Mouse (Mus musculus): ENCODE results near the gene Psmb6. TPM values are rescaled to one million over a fixed set of nuclear protein-coding genes. Genes with fewer than 3 reads are reported as not detected.

Gene Psmb6
- polyA plus RNA-seq (2012; rRNA removed; ENCODE audit: low replicate concordance): 252 and 327 TPM in 2 replicates

DNA sequence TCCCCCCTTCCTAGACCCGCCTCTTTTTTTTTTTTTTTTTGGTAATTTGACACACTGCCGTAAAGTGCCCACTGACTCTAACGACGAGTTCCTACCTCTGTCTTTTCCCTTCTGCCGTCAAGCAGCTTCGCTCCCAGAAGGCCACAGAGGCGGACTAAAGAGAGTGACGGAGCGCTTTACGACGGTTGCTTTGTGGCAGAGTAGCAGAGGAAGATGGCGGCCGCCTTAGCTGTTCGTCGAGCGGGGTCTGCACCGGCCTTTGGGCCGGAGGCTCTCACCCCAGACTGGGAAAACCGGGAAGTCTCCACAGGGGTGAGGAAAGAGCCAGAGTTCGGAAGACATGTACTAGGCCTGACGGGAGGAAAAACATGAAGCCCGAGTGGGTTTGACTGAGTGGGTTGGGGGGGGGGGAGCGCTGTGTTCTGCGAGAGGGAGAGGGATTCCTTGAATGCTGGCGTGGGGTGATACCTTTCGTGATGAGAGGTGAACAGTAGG, at the start of gene Psmb6:
Psmb6 (plus strand) TSS at position 184 of the 495 bp plus-strand sequence.

DNA sequence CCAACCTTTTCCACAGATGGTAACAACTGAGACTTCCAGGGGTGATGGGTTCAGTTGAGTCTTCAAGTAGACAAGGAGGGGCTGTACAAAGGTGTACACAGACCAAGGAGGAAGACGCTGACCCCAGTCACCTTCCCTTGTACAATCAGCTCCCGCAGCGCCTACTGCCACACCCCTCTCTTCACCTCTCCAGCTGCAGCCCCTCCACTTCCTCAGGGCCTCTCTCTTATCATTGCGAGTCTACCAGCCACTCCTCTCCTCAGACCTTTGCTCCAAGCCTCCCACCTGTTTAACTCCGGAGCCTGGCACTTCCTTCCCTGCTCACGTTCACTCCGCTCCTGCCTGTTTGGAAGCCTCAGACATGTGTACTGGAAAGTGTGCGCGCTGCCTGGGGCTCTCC, 20.2 kb upstream of the Psmb6 start, which contains the start of gene Tm4sf5:
Tm4sf5 (plus strand) TSS at position 275 of the 400 bp plus-strand sequence.

DNA sequence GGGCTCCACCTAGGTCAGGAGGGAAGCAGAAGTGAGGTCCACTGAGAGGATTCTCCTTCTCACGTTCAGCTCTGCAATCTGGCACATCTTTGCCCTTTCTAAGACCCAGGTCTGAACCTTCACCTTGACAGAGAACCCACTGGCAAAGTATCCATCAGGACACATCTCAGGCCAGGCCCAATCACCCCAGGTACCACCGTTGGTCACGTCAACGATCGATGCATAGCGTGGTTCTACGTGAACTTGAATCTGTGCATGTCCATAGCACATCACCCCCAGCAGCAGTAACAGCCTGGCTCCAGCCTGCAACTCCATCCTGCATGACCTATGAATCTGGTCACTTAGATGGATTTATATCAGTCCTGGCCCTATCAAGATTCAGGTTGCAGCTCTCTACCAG, 10.9 kb upstream of the Psmb6 start, which contains the start of gene Vmo1:
Vmo1 (minus strand) TSS at position 329 of the 400 bp plus-strand sequence.

DNA sequence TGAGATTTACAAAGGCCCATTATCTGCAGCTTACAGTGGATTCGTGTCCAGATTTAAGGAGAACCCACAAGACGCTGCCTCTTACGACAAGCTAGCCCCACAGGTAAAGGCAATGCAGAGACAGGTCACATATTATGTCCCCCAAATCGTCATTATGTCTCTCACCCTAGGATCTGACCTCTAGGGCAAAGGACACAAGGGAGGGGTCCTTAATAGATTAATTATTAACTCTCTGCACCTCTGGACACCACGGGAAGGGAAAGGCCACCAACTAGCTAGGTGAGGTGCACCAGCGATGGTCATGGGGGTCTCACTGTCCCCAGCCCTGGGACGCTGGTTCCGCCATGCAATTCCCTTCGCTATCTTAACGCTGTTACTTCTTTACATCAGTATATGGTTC, 6.2 kb upstream of the Psmb6 start, which contains the start of gene Gltpd2:
Gltpd2 (plus strand) TSS at position 274 of the 400 bp plus-strand sequence.

DNA sequence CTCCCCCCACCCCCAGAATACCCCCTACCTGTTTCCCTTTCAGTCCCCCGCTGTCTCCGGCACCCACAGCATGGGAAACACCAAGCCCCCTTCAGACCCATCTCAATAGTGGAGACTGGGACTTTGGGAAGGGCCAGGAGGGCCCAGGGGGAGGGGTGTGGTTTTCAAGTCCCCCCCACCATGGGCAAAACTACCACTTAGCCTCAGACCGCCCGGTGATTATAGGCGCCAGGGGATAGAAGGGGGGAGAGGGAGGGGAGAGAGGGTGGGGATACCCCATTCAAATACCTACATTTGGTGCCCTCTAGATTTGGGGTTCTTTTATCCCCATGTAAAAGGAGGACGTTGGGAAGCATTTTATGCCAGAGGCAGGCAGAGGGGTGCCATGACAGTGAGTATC, 7.7 kb downstream of the Psmb6 start, which contains the start of gene Gm40193:
Gm40193 (minus strand) TSS at position 101 of the 400 bp plus-strand sequence.

DNA sequence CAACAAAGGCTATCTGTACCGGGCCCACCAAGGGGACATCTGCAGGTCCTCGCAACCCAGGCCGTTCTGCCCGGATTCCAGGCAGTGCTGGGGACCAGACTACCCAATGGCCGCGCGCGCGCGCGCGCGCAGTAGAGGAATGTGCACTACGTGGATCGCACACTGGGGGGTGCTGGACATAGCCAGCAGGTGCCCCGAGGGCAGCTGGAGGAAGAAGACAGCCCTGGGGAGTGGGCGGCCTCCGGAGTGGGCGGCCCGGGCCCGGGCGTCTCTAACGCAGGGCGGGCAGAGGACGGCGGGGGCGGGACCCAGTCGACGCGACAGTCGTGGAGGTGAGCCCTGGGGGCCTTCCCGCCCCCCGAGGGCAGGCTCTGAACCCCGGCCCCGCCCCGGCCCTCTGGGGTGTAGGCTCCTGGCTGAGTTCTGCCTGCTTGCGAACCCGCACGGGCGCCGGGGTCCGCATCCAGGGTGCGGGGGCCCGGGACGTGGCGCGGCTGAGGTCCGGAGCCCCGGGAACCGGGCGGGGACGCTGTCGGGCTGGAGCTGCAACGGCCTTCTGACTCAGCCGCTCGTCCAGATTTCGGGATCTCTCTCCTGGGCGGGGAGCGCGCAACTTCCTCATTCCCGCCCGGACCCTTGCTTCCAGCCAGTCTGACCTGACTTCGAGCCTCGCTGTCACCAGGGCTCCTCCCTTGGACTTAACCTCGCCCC, 14.9 kb downstream of the Psmb6 start, which contains the start of gene Pld2:
Pld2 (plus strand) TSS at position 188 of the 711 bp plus-strand sequence.

DNA sequence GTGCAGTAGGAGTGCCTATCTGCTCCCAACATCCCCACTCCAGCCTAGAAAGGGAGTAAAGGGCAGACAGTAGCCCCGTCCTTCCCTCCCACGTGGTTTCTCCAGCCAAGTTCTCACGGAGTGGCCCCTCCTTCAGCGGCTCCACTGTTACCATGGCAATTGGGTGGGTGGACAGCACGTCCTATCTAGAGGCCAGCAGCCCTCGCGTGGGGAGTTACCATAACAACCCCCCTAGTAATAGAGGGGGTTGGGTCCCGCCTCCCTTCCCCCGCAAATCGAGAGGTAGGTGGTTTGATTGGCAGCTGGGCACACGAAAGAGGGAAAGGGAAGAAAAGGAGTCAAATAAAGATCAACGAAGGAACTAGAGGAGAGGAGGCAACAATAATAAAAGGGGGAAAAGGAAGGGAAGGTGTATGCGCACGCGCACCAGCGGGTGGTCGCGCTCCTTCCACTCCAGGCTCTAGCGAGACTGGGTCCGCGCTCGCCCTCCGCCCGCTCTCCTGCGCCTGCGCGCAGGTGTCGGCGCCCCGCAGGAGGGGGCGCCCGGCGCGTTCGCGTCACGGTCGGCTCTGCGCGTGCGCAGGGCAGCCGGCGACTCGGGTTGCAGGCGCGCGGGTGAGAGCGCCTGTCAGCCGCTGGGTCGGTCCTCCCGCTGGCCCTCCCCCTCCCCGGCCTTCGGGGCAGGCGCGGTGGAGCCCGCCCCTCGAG, 37.3 kb downstream of the Psmb6 start, which contains the start of gene Mink1:
Mink1 (plus strand) TSS at position 595 of the 708 bp plus-strand sequence.

Other genes with a start within 250 kb of the Psmb6 start
- gene Alox12e, start 202.7 kb upstream of the Psmb6 start, polyA plus RNA-seq (2012; rRNA removed; ENCODE audit: low replicate concordance): 1.1 and 5.8 TPM in 2 replicates
- gene Alox15, start 173.3 kb upstream of the Psmb6 start, polyA plus RNA-seq (2012; rRNA removed; ENCODE audit: low replicate concordance): 7.3 TPM in 2 replicates
- 20.5 and 21.3 TPM in 2 replicates for gene Pelp1, start 115.3 kb upstream of the Psmb6 start, polyA plus RNA-seq (2012; rRNA removed; ENCODE audit: low replicate concordance)
- gene Arrb2, start 92.7 kb upstream of the Psmb6 start, polyA plus RNA-seq (2012; rRNA removed; ENCODE audit: low replicate concordance): 101 and 115 TPM in 2 replicates
- 18.4 and 20.8 TPM in 2 replicates for gene Med11, start 73.4 kb upstream of the Psmb6 start, polyA plus RNA-seq (2012; rRNA removed; ENCODE audit: low replicate concordance)
- 15.4 and 27.1 TPM in 2 replicates for gene Zmynd15, start 65.9 kb upstream of the Psmb6 start, polyA plus RNA-seq (2012; rRNA removed; ENCODE audit: low replicate concordance)
- gene Cxcl16, start 65.4 kb upstream of the Psmb6 start, polyA plus RNA-seq (2012; rRNA removed; ENCODE audit: low replicate concordance): 55.8 and 86.0 TPM in 2 replicates
- gene Tm4sf5, start 20.1 kb upstream of the Psmb6 start, polyA plus RNA-seq (2012; rRNA removed; ENCODE audit: low replicate concordance): 0.94 and 1.3 TPM in 2 replicates
- 0.23 TPM in 1 of 2 replicates, not detected in the other for gene Vmo1, start 10.8 kb upstream of the Psmb6 start, polyA plus RNA-seq (2012; rRNA removed; ENCODE audit: low replicate concordance)
- gene Gltpd2, start 6.2 kb upstream of the Psmb6 start, polyA plus RNA-seq (2012; rRNA removed; ENCODE audit: low replicate concordance): 0.74 TPM in 1 of 2 replicates, not detected in the other
- not detected in 2 replicates for gene Gm40193, start 7.6 kb downstream of the Psmb6 start, polyA plus RNA-seq (2012; rRNA removed; ENCODE audit: low replicate concordance)
- gene Pld2, start 14.7 kb downstream of the Psmb6 start, polyA plus RNA-seq (2012; rRNA removed; ENCODE audit: low replicate concordance): 28.4 and 44.8 TPM in 2 replicates
- 64.3 and 105 TPM in 2 replicates for gene Mink1, start 37.5 kb downstream of the Psmb6 start, polyA plus RNA-seq (2012; rRNA removed; ENCODE audit: low replicate concordance)
- gene 4930544D05Rik, start 90.5 kb downstream of the Psmb6 start, polyA plus RNA-seq (2012; rRNA removed; ENCODE audit: low replicate concordance): not detected in 2 replicates
- 0.42 and 4.9 TPM in 2 replicates for gene Chrne, start 93.8 kb downstream of the Psmb6 start, polyA plus RNA-seq (2012; rRNA removed; ENCODE audit: low replicate concordance)
- gene Gp1ba, start 113.8 kb downstream of the Psmb6 start, polyA plus RNA-seq (2012; rRNA removed; ENCODE audit: low replicate concordance): 0.09 and 0.17 TPM in 2 replicates
- 136 and 150 TPM in 2 replicates for gene Rnf167, start 121.9 kb downstream of the Psmb6 start, polyA plus RNA-seq (2012; rRNA removed; ENCODE audit: low replicate concordance)
- 123 and 227 TPM in 2 replicates for gene Slc25a11, start 122.1 kb downstream of the Psmb6 start, polyA plus RNA-seq (2012; rRNA removed; ENCODE audit: low replicate concordance)
- 1,240 and 3,635 TPM in 2 replicates for gene Pfn1, start 129.3 kb downstream of the Psmb6 start, polyA plus RNA-seq (2012; rRNA removed; ENCODE audit: low replicate concordance)
- 11.3 and 926 TPM in 2 replicates for gene Eno3, start 131.8 kb downstream of the Psmb6 start, polyA plus RNA-seq (2012; rRNA removed; ENCODE audit: low replicate concordance)
- gene Spag7, start 144.0 kb downstream of the Psmb6 start, polyA plus RNA-seq (2012; rRNA removed; ENCODE audit: low replicate concordance): 20.5 and 29.2 TPM in 2 replicates
- 33.8 and 45.0 TPM in 2 replicates for gene Camta2, start 162.7 kb downstream of the Psmb6 start, polyA plus RNA-seq (2012; rRNA removed; ENCODE audit: low replicate concordance)
- gene Inca1, start 174.8 kb downstream of the Psmb6 start, polyA plus RNA-seq (2012; rRNA removed; ENCODE audit: low replicate concordance): 10.5 and 16.7 TPM in 2 replicates
- 83.1 and 86.5 TPM in 2 replicates for gene Kif1c, start 175.2 kb downstream of the Psmb6 start, polyA plus RNA-seq (2012; rRNA removed; ENCODE audit: low replicate concordance)
- 1.7 and 2.0 TPM in 2 replicates for gene Zfp3, start 238.8 kb downstream of the Psmb6 start, polyA plus RNA-seq (2012; rRNA removed; ENCODE audit: low replicate concordance)

Data from mammary gland, adult 2 months (tissue).